Mouse (Mus musculus): ENCODE measurements around the gene Clk3.

The Clk3 gene

GRCm38 (mm10) chr9:57770214-57770613 lies 4.6 kb upstream of the Clk3 start:
- no peak for DNase-seq (ENCODE audit: low spot score)

- peak; percentile 31 for DNase-seq (ENCODE audit: low spot score)
Measured at GRCm38 (mm10) chr9:57769539-57770069, 3.9 kb upstream of the Clk3 start.

- DNase-seq (ENCODE audit: low spot score) = no peak
Measured at GRCm38 (mm10) chr9:57767231-57767630, 1.6 kb upstream of the Clk3 start.

- DNase-seq (ENCODE audit: low spot score) = no peak
Measured at GRCm38 (mm10) chr9:57766431-57766830, 771 bp upstream of the Clk3 start.

- DNase-seq (ENCODE audit: low spot score) = peak; percentile 89
Measured at GRCm38 (mm10) chr9:57764974-57765363, 691 bp downstream of the Clk3 start.

- DNase-seq (ENCODE audit: low spot score) = peak; percentile 49
Measured at GRCm38 (mm10) chr9:57764147-57764973, 1.3 kb downstream of the Clk3 start.

GRCm38 (mm10) chr9:57762563-57762991 lies 3.1 kb downstream of the Clk3 start:
- peak; percentile 36 for DNase-seq (ENCODE audit: low spot score)

- DNase-seq (ENCODE audit: low spot score) = peak; percentile 28
Measured at GRCm38 (mm10) chr9:57761563-57762551, 3.8 kb downstream of the Clk3 start.

GRCm38 (mm10) chr9:57760416-57761146 lies 5.1 kb downstream of the Clk3 start:
- DNase-seq (ENCODE audit: low spot score) = no peak

GRCm38 (mm10) chr9:57759289-57759688 lies 6.4 kb downstream of the Clk3 start:
- DNase-seq (ENCODE audit: low spot score) = peak; percentile 62

- no peak for DNase-seq (ENCODE audit: low spot score)
Measured at GRCm38 (mm10) chr9:57758528-57758927, 7.1 kb downstream of the Clk3 start.

GRCm38 (mm10) chr9:57757578-57757977 lies 8.1 kb downstream of the Clk3 start:
- no peak for DNase-seq (ENCODE audit: low spot score)

GRCm38 (mm10) chr9:57750901-57751300 lies 14.8 kb downstream of the Clk3 start:
- DNase-seq (ENCODE audit: low spot score) = no peak

GRCm38 (mm10) chr9:57748831-57749230 lies 16.8 kb downstream of the Clk3 start:
- DNase-seq (ENCODE audit: low spot score) = no peak

GRCm38 (mm10) chr9:57748137-57748536 lies 17.5 kb downstream of the Clk3 start:
- DNase-seq (ENCODE audit: low spot score) = no peak

GRCm38 (mm10) chr9:57747067-57747466 lies 18.6 kb downstream of the Clk3 start:
- DNase-seq (ENCODE audit: low spot score) = no peak

- DNase-seq (ENCODE audit: low spot score) = peak; percentile 55
Measured at GRCm38 (mm10) chr9:57744462-57745091, 21.1 kb downstream of the Clk3 start.

GRCm38 (mm10) chr9:57739863-57740262 lies 25.8 kb downstream of the Clk3 start:
- DNase-seq (ENCODE audit: low spot score) = no peak

GRCm38 (mm10) chr9:57733606-57734005 lies 32.1 kb downstream of the Clk3 start:
- no peak for DNase-seq (ENCODE audit: low spot score)

- no peak for DNase-seq (ENCODE audit: low spot score)
Measured at GRCm38 (mm10) chr9:57728312-57728711, 37.3 kb downstream of the Clk3 start.

- no peak for DNase-seq (ENCODE audit: low spot score)
Measured at GRCm38 (mm10) chr9:57724701-57725100, 41.0 kb downstream of the Clk3 start.

All from T-cell, adult 2 months (primary cell).